Mouse (Mus musculus) embryonic facial prominence, embryonic 12.5 days (tissue): ENCODE results near the gene Hypk. TPM values are rescaled to one million over a fixed set of nuclear protein-coding genes. Genes with fewer than 3 reads are reported as not detected.
"Not testable (repeated sequence)": the region's sequence is repeated elsewhere in the genome, so short reads cannot be mapped to it uniquely, and the experiment has no call there.

Experiments
- ATAC-seq: fragments of 200-750 bp; cut with Nextera tagmentation; 2 replicates; pipeline ENCODE4 v1.8.0; 2017; ENCODE audit not compliant: insufficient number of reproducible peaks, insufficient read depth, low FRiP score, low TSS enrichment
- H3K27ac ChIP-seq: fragments of 300-500 bp; sonication (generic); 2 replicates; pipeline ENCODE4 v1.5.1; 2016; ENCODE audit warnings: mild to moderate bottlenecking
- H3K27me3 ChIP-seq: fragments of 300-500 bp; sonication (generic); 2 replicates; pipeline ENCODE4 v1.6.1; 2016; ENCODE audit warnings: mild to moderate bottlenecking, moderate library complexity
- H3K36me3 ChIP-seq: fragments of 300-500 bp; sonication (generic); 2 replicates; pipeline ENCODE4 v1.6.1; 2016; ENCODE audit warnings: mild to moderate bottlenecking
- H3K4me1 ChIP-seq: fragments of 300-500 bp; sonication (generic); 2 replicates; pipeline ENCODE4 v1.6.1; 2016
- H3K4me2 ChIP-seq: fragments of 300-500 bp; sonication (generic); replicated peaks from 2 replicates; pipeline ENCODE4 v1.6.1; 2016; ENCODE audit warnings: mild to moderate bottlenecking, moderate library complexity
- H3K4me3 ChIP-seq: fragments of 300-500 bp; sonication (generic); 2 replicates; pipeline ENCODE4 v1.5.1; 2016; ENCODE audit warnings: mild to moderate bottlenecking
- H3K9ac ChIP-seq: fragments of 300-500 bp; sonication (generic); 2 replicates; pipeline ENCODE4 v1.6.1; 2016; ENCODE audit warnings: mild to moderate bottlenecking, moderate library complexity
- H3K9me3 ChIP-seq: fragments of 300-500 bp; sonication (generic); 2 replicates; pipeline ENCODE4 v1.6.1; 2016; ENCODE audit warnings: mild to moderate bottlenecking, moderate library complexity
- WGBS: fragments of 180-500 bp; shearing (Covaris S2); methylation state at CpG from one replicate; pipeline ENCODE4 v1.1.7; 2016; 5-methylcytosine and 5-hydroxymethylcytosine counted together
- polyA plus RNA-seq: library from polyadenylated mRNA; unstranded; fragments of >200 nt; fragmentation: Nextera tagmentation; extraction: Ambion mirVana; gene quantifications from 2 replicates; pipeline ENCODE4 v1.2.1, GENCODE M21; 2016

Hypk gene
- polyA plus RNA-seq, 1 experiment from 2014 or later: 128 TPM

DNA sequence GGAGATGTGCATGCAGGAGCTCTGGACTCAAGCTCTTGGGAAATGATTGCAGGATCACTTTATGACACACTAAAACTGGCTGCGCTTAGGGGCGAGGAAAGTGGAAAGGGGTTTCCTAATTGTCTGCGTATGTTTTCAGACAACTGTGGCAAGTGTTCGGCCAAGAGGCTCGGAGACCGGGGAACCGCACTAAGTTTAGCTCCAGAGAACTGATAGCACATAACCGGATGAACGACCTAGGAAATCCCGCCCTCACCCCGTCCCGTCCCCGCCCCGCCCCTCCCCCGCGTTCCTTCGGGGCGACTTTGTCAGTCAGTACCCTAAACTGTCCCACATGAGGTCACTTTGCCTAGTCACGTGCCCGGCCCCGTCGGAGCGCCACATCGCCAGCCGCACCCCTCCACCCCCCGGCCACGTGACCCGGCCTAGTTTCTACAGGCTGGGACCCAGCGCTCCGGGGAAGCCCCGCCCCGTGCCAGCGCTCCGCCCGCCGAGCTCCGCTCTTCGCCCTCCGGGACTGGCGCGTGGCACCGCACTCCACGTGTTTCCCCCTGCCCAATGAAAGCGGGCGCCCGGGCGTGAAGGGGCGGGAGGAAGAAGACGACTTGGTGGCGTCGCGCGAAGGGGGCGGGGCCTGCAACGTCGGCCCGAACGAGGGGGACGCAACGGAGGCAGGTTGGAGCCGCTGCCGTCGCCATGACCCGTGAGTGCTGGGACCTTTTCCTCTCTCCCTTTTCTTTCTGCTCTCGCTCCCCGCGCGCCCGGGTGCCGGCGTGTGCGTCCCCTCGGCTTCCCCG, 4.2 kb upstream of the Hypk start, which contains the start of gene Serf2:
Serf2 (plus strand) TSS at position 457 of the 797 bp plus-strand sequence.
- Histone ChIP-seq H3K27ac (peak within 1 kb of the TSS; percentile 97), H3K4me2 (peak within 1 kb of the TSS; percentile 96), H3K9ac (peak within 1 kb of the TSS; percentile 97), H3K27me3 (no peaks in the 10 kb centered on the region), H3K36me3 (peaks cover 21% of the 10 kb centered on the region), H3K4me3 (peak within 1 kb of the TSS; percentile 99), H3K4me1 (peaks cover 22% of the 10 kb centered on the region), H3K9me3 (no peaks in the 10 kb centered on the region)
- WGBS: under 1% methylated on average over 67 of the region's 74 CpGs
- ATAC-seq: peak; percentile 97

DNA sequence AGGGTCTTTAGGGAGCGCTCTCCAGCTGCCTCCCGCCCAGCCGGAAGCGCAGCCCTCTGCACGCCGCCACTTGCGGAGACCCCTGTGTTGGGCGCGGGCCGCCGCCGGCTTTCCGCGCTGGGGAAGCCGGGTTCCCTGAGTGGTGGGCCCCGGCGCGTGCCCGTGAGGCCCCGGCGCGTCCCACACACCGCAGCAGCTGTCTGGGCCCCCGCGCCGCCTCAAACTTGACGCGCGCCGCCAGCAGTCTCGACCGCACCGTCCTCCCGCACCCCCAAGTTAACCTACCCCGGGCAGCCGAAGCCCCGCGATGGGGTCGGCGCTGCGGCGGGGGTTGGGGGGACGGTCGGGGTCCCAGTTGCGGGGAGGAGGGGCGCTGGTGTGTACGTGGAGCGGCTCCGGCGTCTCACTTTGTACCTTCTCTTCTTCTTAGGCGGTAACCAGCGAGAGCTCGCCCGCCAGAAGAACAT, 3.5 kb upstream of the Hypk start:
- Histone ChIP-seq H3K27me3 (no peaks in the 10 kb centered on the region), H3K9ac (peak overlapping the region; percentile 97), H3K36me3 (peaks cover 24% of the 10 kb centered on the region), H3K4me2 (peak overlapping the region; percentile 96), H3K9me3 (no peaks in the 10 kb centered on the region), H3K4me1 (peaks cover 22% of the 10 kb centered on the region), H3K4me3 (peak overlapping the region; percentile 99), H3K27ac (peak overlapping the region; percentile 97)
- peak; percentile 72 for ATAC-seq
- WGBS: under 1% methylated on average over 54 of the region's 54 CpGs

- 0 out of 2 replicates have a peak, but pooled peaks have one; percentile 4 for ATAC-seq
- Histone ChIP-seq H3K4me3 (peak overlapping the region; percentile 99), H3K4me1 (peaks cover 22% of the 10 kb centered on the region), H3K36me3 (peaks cover 24% of the 10 kb centered on the region), H3K27me3 (no peaks in the 10 kb centered on the region), H3K27ac (peak overlapping the region; percentile 97), H3K9me3 (no peaks in the 10 kb centered on the region), H3K9ac (peak overlapping the region; percentile 97), H3K4me2 (peak overlapping the region; percentile 96)
- WGBS: 3% methylated on average over 7 of the region's 7 CpGs
Measured at GRCm38 (mm10) chr2:121450093-121450492, 3.0 kb upstream of the Hypk start.

DNA sequence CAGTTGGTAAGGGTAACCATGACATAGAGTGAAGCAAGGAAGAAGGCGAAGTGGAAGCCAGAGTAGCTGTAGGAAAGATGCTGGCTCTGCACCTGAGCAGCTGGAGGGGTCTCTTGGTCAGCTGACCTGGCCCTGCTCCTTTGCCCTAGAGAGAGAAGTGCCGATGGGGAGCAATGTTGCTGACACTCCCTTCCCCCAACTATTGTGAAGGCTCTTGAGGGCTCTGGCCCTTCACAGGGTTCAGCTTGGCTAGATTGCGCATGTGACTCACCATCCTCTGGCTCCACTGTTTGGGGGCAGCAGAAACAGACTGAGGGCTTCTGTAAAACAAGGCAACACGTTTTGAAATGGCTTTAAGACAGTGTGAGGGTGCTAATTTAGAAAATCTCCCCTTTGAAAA, 729 bp upstream of the Hypk start:
- WGBS: 88% methylated on average over 4 of the region's 4 CpGs
- no peak overlapping the region for H3K4me2 ChIP-seq
- no peak for ATAC-seq
- no peak overlapping the region for H3K27ac ChIP-seq
- H3K27me3 ChIP-seq: no peaks in the 10 kb centered on the region
- H3K4me3 ChIP-seq: no peak overlapping the region
- peaks cover 24% of the 10 kb centered on the region for H3K36me3 ChIP-seq
- H3K9me3 ChIP-seq: no peaks in the 10 kb centered on the region
- peaks cover 28% of the 10 kb centered on the region for H3K4me1 ChIP-seq
- H3K9ac ChIP-seq: no peak overlapping the region

GRCm38 (mm10) chr2:121453917-121454316, 827 bp downstream of the Hypk start:
- WGBS: 88% methylated on average over 6 of the region's 6 CpGs
- H3K27me3 ChIP-seq: no peaks in the 10 kb centered on the region
- H3K27ac ChIP-seq: no peak overlapping the region
- no peak for ATAC-seq
- peaks cover 29% of the 10 kb centered on the region for H3K4me1 ChIP-seq
- H3K9ac ChIP-seq: no peak overlapping the region
- no peak overlapping the region for H3K4me2 ChIP-seq
- H3K9me3 ChIP-seq: no peaks in the 10 kb centered on the region
- H3K36me3 ChIP-seq: peaks cover 27% of the 10 kb centered on the region
- H3K4me3 ChIP-seq: no peak overlapping the region

DNA sequence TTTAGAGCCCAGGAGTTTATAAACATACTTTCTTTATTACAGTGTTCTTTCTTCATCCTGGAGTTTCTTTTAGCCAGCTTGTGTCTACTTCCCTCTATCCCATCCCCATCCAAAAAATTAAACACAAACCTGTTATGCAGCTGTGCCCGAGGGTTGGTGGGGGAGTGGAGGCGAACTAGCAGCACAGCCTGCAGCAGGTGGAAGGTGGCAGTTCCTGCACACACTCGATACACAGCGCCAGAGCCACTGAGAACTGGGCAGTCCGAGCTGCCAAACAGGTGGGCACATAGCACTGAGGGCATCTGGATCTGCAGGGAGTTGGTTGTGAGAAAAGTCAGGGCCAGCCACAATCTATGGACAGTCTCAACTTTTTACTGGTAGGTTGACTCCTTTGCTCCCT, 2.4 kb downstream of the Hypk start:
- H3K36me3 ChIP-seq: peaks cover 38% of the 10 kb centered on the region

DNA sequence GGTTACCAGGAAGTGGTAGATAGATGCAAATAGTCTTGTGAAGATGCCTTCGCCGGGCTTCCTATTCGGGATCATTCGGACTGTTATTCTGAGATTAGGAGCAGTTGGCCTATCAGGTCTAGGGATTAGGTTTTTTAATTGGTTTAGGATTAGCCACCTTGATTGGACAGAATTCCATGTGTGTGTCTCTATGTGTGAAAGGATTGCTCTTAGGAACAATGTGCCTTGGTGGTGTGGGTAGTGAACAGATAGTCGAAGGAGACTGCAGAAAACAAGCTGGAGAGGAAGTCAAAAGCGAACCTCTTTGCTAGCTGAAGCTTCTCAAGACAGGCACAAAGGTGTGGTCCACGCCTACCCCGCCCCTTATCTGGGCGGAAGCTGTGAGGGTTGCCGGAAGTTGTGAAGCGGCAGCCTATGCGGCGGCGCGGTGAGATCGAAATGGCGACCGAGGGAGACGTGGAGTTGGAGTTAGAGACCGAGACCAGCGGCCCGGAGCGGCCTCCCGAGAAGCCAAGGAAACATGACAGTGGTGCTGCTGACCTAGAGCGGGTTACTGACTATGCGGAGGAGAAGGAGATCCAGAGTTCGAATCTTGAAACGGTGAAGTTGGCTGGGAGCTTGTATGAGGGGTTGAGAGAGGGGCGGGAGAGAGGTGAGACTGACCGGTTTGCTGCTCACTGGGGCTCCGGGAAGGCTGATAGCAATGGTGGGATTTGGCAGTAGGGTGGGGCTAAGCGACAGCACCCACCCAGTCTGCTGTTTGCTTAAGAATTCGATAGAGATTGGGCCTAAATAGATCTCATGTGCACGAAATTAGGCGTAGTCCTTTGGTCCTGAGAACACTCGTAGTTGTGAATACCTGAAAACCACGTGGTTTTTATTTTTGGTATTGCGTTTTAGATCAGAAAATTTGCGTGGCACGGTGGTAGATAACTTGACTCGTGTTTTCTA, 3.9 kb downstream of the Hypk start, which contains the start of gene Serinc4:
Serinc4 (minus strand) TSS at position 90 of the 951 bp plus-strand sequence.
- Histone ChIP-seq H3K9ac (peak within 1 kb of the TSS; percentile 71), H3K27me3 (no peaks in the 10 kb centered on the region), H3K4me2 (peak within 1 kb of the TSS; percentile 51), H3K4me1 (peaks cover 15% of the 10 kb centered on the region; the same call in 1 of the 2 replicates), H3K9me3 (no peaks in the 10 kb centered on the region), H3K27ac (peak within 1 kb of the TSS; percentile 74), H3K36me3 (peaks cover 36% of the 10 kb centered on the region), H3K4me3 (peak within 1 kb of the TSS; percentile 75)
- 4% methylated on average over 41 of the region's 41 CpGs for WGBS
- ATAC-seq: peak; percentile 82; the same call in 1 of the 2 replicates

More for the DNA sequence above, 2.4 kb downstream of the Hypk start:
- Histone ChIP-seq H3K4me3 (no peak overlapping the region), H3K9ac (no peak overlapping the region), H3K4me1 (peaks cover 24% of the 10 kb centered on the region), H3K4me2 (no peak overlapping the region), H3K27ac (no peak overlapping the region), H3K27me3 (no peaks in the 10 kb centered on the region), H3K9me3 (no peaks in the 10 kb centered on the region)
- 85% methylated on average over 5 of the region's 5 CpGs for WGBS
- no peak for ATAC-seq

GRCm38 (mm10) chr2:121460071-121460470, 7.0 kb downstream of the Hypk start:
- Histone ChIP-seq H3K4me2 (no peak overlapping the region), H3K27ac (no peak overlapping the region), H3K9ac (no peak overlapping the region), H3K4me1 (peaks cover 10% of the 10 kb centered on the region; the same call in 1 of the 2 replicates), H3K4me3 (no peak overlapping the region), H3K9me3 (no peaks in the 10 kb centered on the region), H3K36me3 (peaks cover 14% of the 10 kb centered on the region), H3K27me3 (no peaks in the 10 kb centered on the region)
- ATAC-seq: no peak
- WGBS: 78% methylated on average over 2 of the region's 2 CpGs

GRCm38 (mm10) chr2:121468982-121469381, 15.9 kb downstream of the Hypk start:
- H3K4me3 ChIP-seq, H3K4me2 ChIP-seq, H3K4me1 ChIP-seq, H3K36me3 ChIP-seq, H3K9ac ChIP-seq, H3K9me3 ChIP-seq, H3K27me3 ChIP-seq, H3K27ac ChIP-seq, ATAC-seq: not testable (repeated sequence)
- WGBS: 97% methylated on average over 3 of the region's 6 CpGs

DNA sequence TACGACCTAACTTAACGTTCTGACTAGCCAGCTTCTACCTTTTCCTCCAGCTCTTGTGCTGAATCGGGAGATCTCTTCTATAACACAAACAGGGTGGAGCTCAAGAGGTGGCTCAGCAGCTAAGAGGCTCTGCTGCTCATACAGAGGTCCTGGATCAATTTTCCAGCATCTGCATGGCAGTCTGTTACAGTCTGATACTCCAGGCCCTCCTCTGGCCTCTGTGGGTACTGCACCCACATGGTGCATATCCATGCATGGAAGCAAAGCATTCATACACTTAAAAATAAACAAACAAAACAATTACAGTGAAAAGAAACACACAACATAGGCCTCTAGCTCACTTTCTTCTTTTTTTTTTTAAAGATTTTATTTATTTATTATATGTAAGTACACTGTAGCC, 19.7 kb downstream of the Hypk start:
- WGBS: 94% methylated on average over 3 of the region's 3 CpGs
- peak overlapping the region; percentile 69 for H3K4me2 ChIP-seq
- not testable (repeated sequence) for H3K27ac ChIP-seq, H3K4me3 ChIP-seq, H3K4me1 ChIP-seq, H3K9ac ChIP-seq, H3K9me3 ChIP-seq, ATAC-seq, H3K36me3 ChIP-seq, H3K27me3 ChIP-seq

DNA sequence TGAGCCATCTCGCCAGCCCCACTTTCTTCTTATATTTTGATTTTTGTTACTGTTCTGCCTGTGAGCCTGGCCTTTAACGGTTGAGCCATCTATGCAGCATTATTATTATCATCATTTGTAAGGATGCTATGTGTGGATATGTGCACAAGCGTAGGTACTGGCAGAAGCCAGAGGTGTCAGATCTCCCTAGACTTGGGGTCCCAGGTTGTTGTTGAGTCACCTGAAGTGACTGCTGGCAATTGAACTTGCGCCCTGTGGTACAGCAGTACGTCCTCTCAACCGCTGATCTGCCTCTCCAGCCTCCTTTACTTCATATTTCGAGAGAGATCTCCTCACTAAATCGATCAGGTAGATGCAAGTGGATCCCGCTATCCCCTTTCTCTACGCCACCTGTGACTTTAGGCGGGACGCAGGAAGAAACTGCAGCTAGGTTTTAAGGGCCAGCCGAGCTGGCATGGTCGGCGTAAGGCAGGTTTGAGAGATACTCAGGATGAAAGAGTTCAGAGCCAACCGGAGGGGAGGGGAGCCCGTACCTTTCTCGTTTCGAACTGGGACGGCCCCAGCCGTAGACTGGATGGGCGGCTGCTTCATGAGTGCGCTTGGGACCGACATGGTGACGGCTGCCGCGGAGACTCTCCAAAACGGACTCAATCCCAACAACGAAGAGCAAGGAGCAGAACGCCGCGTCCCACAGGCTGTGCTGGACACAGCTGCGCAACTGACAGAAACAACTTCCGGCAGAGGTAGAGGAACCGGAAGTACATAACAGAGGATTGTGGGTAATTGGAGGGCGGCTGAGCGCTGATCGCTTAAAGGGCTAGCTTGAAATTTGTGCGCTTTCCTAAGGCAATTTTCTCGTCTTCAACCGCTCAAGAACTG, 20.4 kb downstream of the Hypk start, which contains the start of gene Mfap1b:
Mfap1b (minus strand) TSS at position 767 of the 879 bp plus-strand sequence.
- H3K9me3 ChIP-seq, H3K27me3 ChIP-seq, H3K36me3 ChIP-seq, H3K4me1 ChIP-seq, H3K27ac ChIP-seq: not testable (repeated sequence)
- WGBS: 6% methylated on average over 41 of the region's 41 CpGs
- peak within 1 kb of the TSS; percentile 60 for H3K4me3 ChIP-seq
- H3K9ac ChIP-seq: peak within 1 kb of the TSS; percentile 63
- H3K4me2 ChIP-seq: peak within 1 kb of the TSS; percentile 69
- ATAC-seq: peak; percentile 90
